Mouse (Mus musculus) urinary bladder, postnatal 10 days (tissue): ENCODE measurements around the gene Paxx.
"Not testable (repeated sequence)": the region's sequence is repeated elsewhere in the genome, so short reads cannot be mapped to it uniquely, and the experiment has no call there.

ENCODE experiments used
- DNase-seq: peaks from one replicate; pipeline ENCODE4 v3.0.0; 2022; ENCODE audit warnings: low spot score

The Paxx gene

GRCm38 (mm10) chr2:25442682-25443081 is 18.2 kb downstream of the Paxx start:
- DNase-seq: no peak

- no peak for DNase-seq
Measured at GRCm38 (mm10) chr2:25441067-25441466, 19.8 kb downstream of the Paxx start.

GRCm38 (mm10) chr2:25436286-25436820 is 24.5 kb downstream of the Paxx start:
- no peak for DNase-seq

- no peak for DNase-seq
Measured at GRCm38 (mm10) chr2:25434292-25434691, 26.6 kb downstream of the Paxx start.

- DNase-seq: no peak
Measured at GRCm38 (mm10) chr2:25433101-25433500, 27.8 kb downstream of the Paxx start.

- DNase-seq: no peak
Measured at GRCm38 (mm10) chr2:25432326-25433098, 28.4 kb downstream of the Paxx start.

- no peak for DNase-seq
Measured at GRCm38 (mm10) chr2:25431308-25431855, 29.5 kb downstream of the Paxx start.

GRCm38 (mm10) chr2:25430395-25431233 is 30.3 kb downstream of the Paxx start:
- DNase-seq: no peak

- no peak for DNase-seq
Measured at GRCm38 (mm10) chr2:25429435-25430180, 31.3 kb downstream of the Paxx start.

- DNase-seq: peak; percentile 68
Measured at GRCm38 (mm10) chr2:25428442-25429236, 32.3 kb downstream of the Paxx start, which contains the start of gene Abca2. TSS of gene Abca2 (plus strand) at chr2:25428703.

GRCm38 (mm10) chr2:25427256-25427655 is 33.6 kb downstream of the Paxx start:
- no peak for DNase-seq

- DNase-seq: no peak
Measured at GRCm38 (mm10) chr2:25426721-25427191, 34.1 kb downstream of the Paxx start.

- DNase-seq: no peak
Measured at GRCm38 (mm10) chr2:25425481-25425880, 35.4 kb downstream of the Paxx start.

- no peak for DNase-seq
Measured at GRCm38 (mm10) chr2:25423626-25424025, 37.3 kb downstream of the Paxx start.

GRCm38 (mm10) chr2:25422587-25423410 is 38.1 kb downstream of the Paxx start, which contains the start of gene Fut7:
TSS of gene Fut7 (plus strand) at chr2:25423267.
- no peak for DNase-seq

GRCm38 (mm10) chr2:25421896-25422295 is 39.0 kb downstream of the Paxx start:
- DNase-seq: no peak

- no peak for DNase-seq
Measured at GRCm38 (mm10) chr2:25417426-25417825, 43.5 kb downstream of the Paxx start.

GRCm38 (mm10) chr2:25413436-25413835 is 47.5 kb downstream of the Paxx start:
- not testable (repeated sequence) for DNase-seq

- DNase-seq: no peak
Measured at GRCm38 (mm10) chr2:25408908-25409307, 52.0 kb downstream of the Paxx start.
